Mouse (Mus musculus): Measurements from ENCODE around the gene Ube2a.

Ube2a gene

GRCm38 (mm10) chrX:36873765-36874164 lies at the start of gene Ube2a, which contains the start of gene C330007P06Rik:
Gene Ube2a, plus strand, starts transcription at chrX:36873900.
Gene C330007P06Rik, minus strand, starts transcription at chrX:36874111.
- no peak for DNase-seq (ENCODE audit: low spot score)

GRCm38 (mm10) chrX:36823932-36824711 lies 49.6 kb upstream of the Ube2a start:
- no peak for DNase-seq (ENCODE audit: low spot score)

- no peak for DNase-seq (ENCODE audit: low spot score)
These were observed 48.7 kb upstream of the Ube2a start for GRCm38 (mm10) chrX:36825032-36825431.

- no peak for DNase-seq (ENCODE audit: low spot score)
These were observed 46.8 kb upstream of the Ube2a start for GRCm38 (mm10) chrX:36826873-36827272.

GRCm38 (mm10) chrX:36830271-36830670 lies 43.4 kb upstream of the Ube2a start:
- DNase-seq (ENCODE audit: low spot score), result peak; percentile 44

GRCm38 (mm10) chrX:36831632-36832031 lies 42.1 kb upstream of the Ube2a start:
- DNase-seq (ENCODE audit: low spot score), result no peak

GRCm38 (mm10) chrX:36833397-36834084 lies 40.2 kb upstream of the Ube2a start:
- peak; percentile 81 for DNase-seq (ENCODE audit: low spot score)

- no peak for DNase-seq (ENCODE audit: low spot score)
These were observed 36.5 kb upstream of the Ube2a start for GRCm38 (mm10) chrX:36837069-36837676.

GRCm38 (mm10) chrX:36839391-36839790 lies 34.3 kb upstream of the Ube2a start:
- DNase-seq (ENCODE audit: low spot score), result no peak

GRCm38 (mm10) chrX:36841698-36842097 lies 32.0 kb upstream of the Ube2a start:
- DNase-seq (ENCODE audit: low spot score), result no peak

- DNase-seq (ENCODE audit: low spot score), result no peak
These were observed 30.2 kb upstream of the Ube2a start for GRCm38 (mm10) chrX:36843346-36843990.

- DNase-seq (ENCODE audit: low spot score), result no peak
These were observed 26.5 kb upstream of the Ube2a start for GRCm38 (mm10) chrX:36847152-36847551.

GRCm38 (mm10) chrX:36852631-36853030 lies 21.1 kb upstream of the Ube2a start:
- DNase-seq (ENCODE audit: low spot score), result no peak

- DNase-seq (ENCODE audit: low spot score), result peak; percentile 86
These were observed 9.7 kb upstream of the Ube2a start for GRCm38 (mm10) chrX:36863766-36864608.

GRCm38 (mm10) chrX:36864609-36865328 lies 8.9 kb upstream of the Ube2a start:
- DNase-seq (ENCODE audit: low spot score), result no peak

GRCm38 (mm10) chrX:36870372-36870771 lies 3.3 kb upstream of the Ube2a start:
- no peak for DNase-seq (ENCODE audit: low spot score)

- DNase-seq (ENCODE audit: low spot score), result peak; percentile 86
These were observed 537 bp downstream of the Ube2a start for GRCm38 (mm10) chrX:36874178-36874696.

- DNase-seq (ENCODE audit: low spot score), result peak; percentile 24
These were observed 1.0 kb downstream of the Ube2a start for GRCm38 (mm10) chrX:36874704-36875128.

GRCm38 (mm10) chrX:36884719-36885118 lies 11.0 kb downstream of the Ube2a start:
- DNase-seq (ENCODE audit: low spot score), result peak; percentile 10

- DNase-seq (ENCODE audit: low spot score), result peak; percentile 31
These were observed 25.2 kb downstream of the Ube2a start for GRCm38 (mm10) chrX:36898931-36899330.
